Mouse (Mus musculus) frontal cortex, adult 2 months (tissue): ENCODE results near the gene Zmym3. TPM values are rescaled to one million over a fixed set of nuclear protein-coding genes. Genes with fewer than 3 reads are reported as not detected.
"Not testable (repeated sequence)": the region's sequence is repeated elsewhere in the genome, so short reads cannot be mapped to it uniquely, and the experiment has no call there.

Experiments
- DNase-seq, 2 experiments: peaks; one replicate each; pipeline ENCODE4 v3.0.0; 2022; ENCODE audit warnings: low spot score in 1 of 2; ENCODE audit errors: extremely low spot score in 1 of 2
- polyA plus RNA-seq: library from polyadenylated mRNA; depleted of rRNA; stranded (reverse); fragments of >200 nt; gene quantifications from 2 replicates; pipeline ENCODE4 v1.2.3, GENCODE M21; 2012; rRNA removed

The Zmym3 gene
- polyA plus RNA-seq, 1 experiment = 236 TPM

GRCm38 (mm10) chrX:101376190-101376968 is 44.3 kb downstream of the Zmym3 start, which contains the start of gene Gjb1:
Gjb1 (plus strand) TSS chrX:101376378.
- DNase-seq = no peak

DNA sequence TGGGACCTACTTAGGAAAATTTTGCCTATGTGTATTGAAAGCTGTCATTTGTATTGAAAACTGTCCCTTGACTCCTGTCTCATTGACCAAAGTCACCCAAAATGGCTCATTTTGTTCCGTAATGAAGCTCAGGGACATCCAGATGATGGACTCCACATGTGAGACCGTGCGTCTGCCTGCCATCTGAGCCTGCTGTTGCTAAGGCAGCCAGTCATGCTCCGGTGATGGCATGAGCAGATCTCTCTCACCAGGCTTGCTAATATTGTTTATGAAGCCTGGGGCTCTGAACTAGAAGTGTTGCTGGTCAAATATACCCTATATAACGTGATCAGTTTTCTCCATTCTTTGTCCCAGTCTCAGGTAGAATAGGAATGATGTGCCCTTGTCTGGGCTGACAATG is 47.7 kb downstream of the Zmym3 start:
- no peak for DNase-seq

DNA sequence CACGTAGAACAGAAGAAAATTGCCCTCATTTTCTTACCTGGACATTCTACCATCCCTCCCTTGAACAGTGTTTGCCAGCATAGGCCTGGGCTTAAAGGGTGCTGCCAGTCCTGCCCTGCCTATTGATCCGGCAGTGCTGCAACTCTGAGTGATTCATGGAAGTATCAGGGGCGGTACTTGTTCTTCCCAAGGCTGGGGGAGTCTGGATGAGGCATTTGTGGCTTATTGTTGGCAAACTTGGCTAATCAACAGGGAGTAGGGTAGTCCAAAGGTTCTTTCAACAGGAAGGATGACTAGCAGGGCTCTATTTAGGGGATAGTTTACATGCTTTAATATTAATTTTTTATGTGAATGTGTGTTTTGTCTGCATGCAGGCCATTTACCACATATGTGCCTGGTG is 50.1 kb downstream of the Zmym3 start:
- no peak for DNase-seq

GRCm38 (mm10) chrX:101369001-101369400 is 51.6 kb downstream of the Zmym3 start:
- DNase-seq = no peak

GRCm38 (mm10) chrX:101358902-101359301 is 61.7 kb downstream of the Zmym3 start:
- DNase-seq = not testable (repeated sequence)

Other genes with a start within 250 kb of the Zmym3 start
- gene Snx12, start 198.3 kb downstream of the Zmym3 start, polyA plus RNA-seq = 33.4 and 33.6 TPM in 2 replicates
- 11.5 and 12.2 TPM in 2 replicates for gene Foxo4, start 166.3 kb downstream of the Zmym3 start, polyA plus RNA-seq
- gene Gm614, start 156.9 kb downstream of the Zmym3 start, polyA plus RNA-seq = not detected in 2 replicates
- gene Il2rg, start 152.6 kb downstream of the Zmym3 start, polyA plus RNA-seq = 3.8 and 4.3 TPM in 2 replicates
- gene Gm20489, start 151.8 kb downstream of the Zmym3 start, polyA plus RNA-seq = not detected in 2 replicates
- gene Med12, start 146.8 kb downstream of the Zmym3 start, polyA plus RNA-seq = 38.8 and 48.1 TPM in 2 replicates
- 51.7 and 58.2 TPM in 2 replicates for gene Nlgn3, start 121.7 kb downstream of the Zmym3 start, polyA plus RNA-seq
- gene Gjb1, start 44.5 kb downstream of the Zmym3 start, polyA plus RNA-seq = 15.3 and 17.3 TPM in 2 replicates
- 157 and 159 TPM in 2 replicates for gene Nono, start 8.5 kb upstream of the Zmym3 start, polyA plus RNA-seq
- gene Itgb1bp2, start 28.2 kb upstream of the Zmym3 start, polyA plus RNA-seq = 1.7 and 2.0 TPM in 2 replicates
- gene Taf1, start 111.9 kb upstream of the Zmym3 start, polyA plus RNA-seq = 47.7 and 49.5 TPM in 2 replicates
- 360 and 403 TPM in 2 replicates for gene Ogt, start 219.2 kb upstream of the Zmym3 start, polyA plus RNA-seq